Mouse (Mus musculus): ENCODE measurements at regions not wholly inside any gene's neighbourhood (a gene's known extent, or its start where the extent isn't known, plus 50 kb on each side); places are given as distances from the start of the nearest gene placed in this dataset.

DNA sequence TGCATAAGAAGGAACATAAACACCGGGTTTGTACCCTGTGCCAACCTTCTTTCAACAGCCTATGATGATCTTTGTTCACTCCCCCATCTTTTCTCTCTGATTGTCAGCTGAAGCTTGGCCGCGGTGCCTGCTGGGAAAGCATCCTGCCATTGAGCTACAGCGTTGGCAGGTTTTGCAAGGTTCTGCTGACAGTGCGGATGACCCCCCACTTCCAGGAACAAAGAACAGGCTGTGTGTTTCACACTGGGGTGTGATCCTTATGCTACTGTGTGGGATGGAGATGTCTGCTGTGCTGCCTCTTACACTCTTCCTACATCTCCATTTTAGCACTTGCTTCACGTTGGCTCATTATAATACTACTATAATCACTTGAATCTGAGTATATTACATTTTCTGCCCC lies 395.0 kb upstream of the Adgrl2 start:
- H3K27ac ChIP-seq (replicated peaks) = no peak overlapping the region
- H3K9ac ChIP-seq = no peak overlapping the region
- no peaks in the 10 kb centered on the region for H3K27me3 ChIP-seq
- no peak overlapping the region for H3K4me2 ChIP-seq
- no peak for ATAC-seq (ENCODE audit: insufficient read depth)
- no peak overlapping the region for H3K4me3 ChIP-seq (replicated peaks)
- H3K9me3 ChIP-seq (replicated peaks) = no peaks in the 10 kb centered on the region
- no peaks in the 10 kb centered on the region for H3K36me3 ChIP-seq (replicated peaks)
- H3K4me1 ChIP-seq (replicated peaks) = no peaks in the 10 kb centered on the region
- WGBS (ENCODE audit: insufficient replicate concordance) = 54% methylated on average over 6 of the region's 6 CpGs

DNA sequence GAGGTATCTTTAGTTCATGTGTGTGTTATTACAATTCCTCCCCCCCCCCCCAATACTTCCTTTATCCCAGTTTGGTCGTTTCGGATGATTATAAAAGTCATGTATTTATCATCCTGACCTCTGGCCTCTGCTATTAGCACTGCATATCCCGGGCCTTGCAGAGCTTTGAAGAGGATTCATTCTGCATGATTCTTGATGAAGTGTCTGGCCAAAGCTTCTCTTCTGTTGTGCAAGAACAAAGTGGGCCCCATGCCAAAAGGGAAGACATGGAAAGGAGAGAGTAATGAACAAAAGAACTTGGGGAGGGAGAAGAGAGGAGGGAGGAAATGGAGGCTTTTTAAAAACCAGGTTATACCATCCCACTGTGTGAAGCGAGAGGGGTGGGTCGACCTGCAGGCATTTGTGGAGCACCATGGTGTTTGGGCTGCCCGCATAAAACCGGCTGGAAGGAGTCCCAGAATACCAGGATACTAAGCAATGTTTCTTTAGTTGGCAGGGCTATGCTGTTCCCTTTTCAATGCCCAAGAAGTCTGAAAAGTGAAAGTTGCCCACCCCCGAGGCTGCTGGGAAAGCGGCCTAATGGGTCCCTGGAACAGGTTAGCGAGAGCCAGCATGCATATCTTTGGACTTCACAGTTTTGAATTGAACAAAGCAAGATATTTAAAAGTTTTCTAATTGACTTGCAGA lies 391.3 kb upstream of the Adgrl2 start:
- no peak overlapping the region for H3K9ac ChIP-seq
- WGBS (ENCODE audit: insufficient replicate concordance) = 61% methylated on average over 10 of the region's 10 CpGs
- ATAC-seq (ENCODE audit: insufficient read depth) = no peak
- no peaks in the 10 kb centered on the region for H3K9me3 ChIP-seq (replicated peaks)
- no peak overlapping the region for H3K4me3 ChIP-seq (replicated peaks)
- H3K4me1 ChIP-seq (replicated peaks) = no peaks in the 10 kb centered on the region
- H3K27me3 ChIP-seq = no peaks in the 10 kb centered on the region
- no peak overlapping the region for H3K27ac ChIP-seq (replicated peaks)
- H3K4me2 ChIP-seq = no peak overlapping the region
- H3K36me3 ChIP-seq (replicated peaks) = no peaks in the 10 kb centered on the region

DNA sequence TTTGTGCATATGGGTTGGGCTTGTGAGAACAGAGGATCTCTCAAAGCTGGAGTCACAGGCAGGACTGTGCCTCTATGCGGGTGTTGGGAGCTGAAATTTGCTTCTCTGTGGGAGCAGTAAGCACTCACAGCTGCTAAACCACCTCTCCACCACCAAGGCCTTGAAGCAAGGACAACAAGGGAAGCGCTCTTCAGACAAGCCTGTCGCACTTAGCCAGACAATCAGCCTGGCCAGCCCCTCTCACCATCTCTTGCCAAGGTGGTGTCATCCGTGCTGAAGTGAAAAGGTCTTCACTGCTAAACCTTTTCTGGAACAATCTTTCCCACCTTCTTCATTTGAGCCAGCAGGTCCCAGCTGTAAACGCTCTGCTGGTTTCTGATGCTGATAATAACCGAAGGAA lies 390.7 kb upstream of the Adgrl2 start:
- Histone ChIP-seq H3K4me2 (no peak overlapping the region), H3K9me3 (replicated peaks) (no peaks in the 10 kb centered on the region), H3K36me3 (replicated peaks) (no peaks in the 10 kb centered on the region), H3K4me3 (replicated peaks) (no peak overlapping the region), H3K4me1 (replicated peaks) (no peaks in the 10 kb centered on the region), H3K27ac (replicated peaks) (no peak overlapping the region), H3K9ac (no peak overlapping the region), H3K27me3 (no peaks in the 10 kb centered on the region)
- WGBS (ENCODE audit: insufficient replicate concordance) = 68% methylated on average over 6 of the region's 6 CpGs
- ATAC-seq (ENCODE audit: insufficient read depth) = no peak

DNA sequence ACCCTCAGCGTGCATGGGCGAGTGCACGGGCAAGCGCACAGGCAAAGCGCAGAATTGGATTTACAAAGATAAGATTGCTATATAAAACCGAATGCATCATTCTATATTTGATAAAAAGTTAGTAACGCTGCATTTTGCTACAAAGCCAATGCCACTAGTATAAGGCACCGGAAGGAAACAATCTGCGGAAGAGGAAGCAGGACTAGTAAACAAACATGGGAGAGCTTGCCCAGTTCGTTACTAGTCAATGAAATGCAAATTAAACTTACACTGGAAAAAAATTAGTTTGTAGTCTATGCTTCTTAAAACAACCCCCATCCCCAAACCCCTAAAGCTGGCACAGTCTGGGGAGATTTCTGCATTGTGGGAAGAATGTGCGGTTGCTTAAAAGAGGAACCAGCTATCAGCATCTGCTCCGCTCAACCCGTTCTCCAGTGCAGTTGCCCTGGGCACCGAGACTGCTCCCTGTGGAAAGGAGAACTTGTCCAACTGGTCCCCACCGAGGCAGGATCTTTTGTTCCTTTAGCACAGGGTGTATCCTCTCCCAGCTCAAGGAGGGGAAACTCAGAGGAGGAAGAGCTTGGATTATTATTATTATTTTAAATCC lies 389.6 kb upstream of the Adgrl2 start:
- Histone ChIP-seq H3K4me2 (no peak overlapping the region; the same call in 1 of the 2 replicates), H3K9me3 (replicated peaks) (no peaks in the 10 kb centered on the region), H3K9ac (no peak overlapping the region), H3K4me3 (replicated peaks) (no peak overlapping the region), H3K36me3 (replicated peaks) (no peaks in the 10 kb centered on the region), H3K4me1 (replicated peaks) (no peaks in the 10 kb centered on the region), H3K27me3 (no peaks in the 10 kb centered on the region), H3K27ac (replicated peaks) (no peak overlapping the region)
- 43% methylated on average over 15 of the region's 15 CpGs for WGBS (ENCODE audit: insufficient replicate concordance)
- no peak for ATAC-seq (ENCODE audit: insufficient read depth)

DNA sequence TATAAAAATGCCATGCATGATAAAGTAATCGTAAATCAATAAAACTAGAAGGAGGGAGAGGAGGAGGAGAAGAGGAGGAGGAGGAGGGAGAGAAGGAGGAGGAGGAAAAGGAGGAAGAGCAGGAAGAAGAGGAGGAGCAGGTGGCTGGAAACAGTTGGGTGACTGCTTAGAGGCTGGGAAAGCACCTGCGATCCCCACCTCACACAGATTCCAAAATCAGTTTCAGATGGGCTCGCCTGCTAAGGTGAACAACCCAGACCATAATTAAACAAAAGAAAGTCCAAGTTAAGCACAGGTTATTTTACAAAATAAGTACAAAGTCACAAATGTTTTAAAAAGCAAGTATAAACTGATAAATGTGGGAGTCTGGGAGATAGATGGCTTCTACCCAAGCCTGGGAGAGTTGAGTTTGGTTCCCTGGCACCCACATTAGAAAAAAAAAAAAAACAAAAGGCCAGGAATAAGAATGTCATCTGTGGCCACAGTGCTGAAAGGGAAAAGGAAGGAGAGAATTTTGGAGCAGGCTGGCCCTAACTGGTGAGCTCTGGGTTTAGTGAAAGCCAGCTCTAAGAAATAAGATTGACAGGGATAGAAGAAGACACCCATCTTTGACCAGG lies 389.0 kb upstream of the Adgrl2 start:
- no peak overlapping the region for H3K4me3 ChIP-seq (replicated peaks)
- no peaks in the 10 kb centered on the region for H3K27me3 ChIP-seq
- no peak overlapping the region for H3K9ac ChIP-seq
- H3K36me3 ChIP-seq (replicated peaks) = no peaks in the 10 kb centered on the region
- H3K27ac ChIP-seq (replicated peaks) = no peak overlapping the region
- no peak overlapping the region for H3K4me2 ChIP-seq
- 62% methylated on average over 3 of the region's 3 CpGs for WGBS (ENCODE audit: insufficient replicate concordance)
- ATAC-seq (ENCODE audit: insufficient read depth) = no peak
- no peaks in the 10 kb centered on the region for H3K9me3 ChIP-seq (replicated peaks)
- no peaks in the 10 kb centered on the region for H3K4me1 ChIP-seq (replicated peaks)

DNA sequence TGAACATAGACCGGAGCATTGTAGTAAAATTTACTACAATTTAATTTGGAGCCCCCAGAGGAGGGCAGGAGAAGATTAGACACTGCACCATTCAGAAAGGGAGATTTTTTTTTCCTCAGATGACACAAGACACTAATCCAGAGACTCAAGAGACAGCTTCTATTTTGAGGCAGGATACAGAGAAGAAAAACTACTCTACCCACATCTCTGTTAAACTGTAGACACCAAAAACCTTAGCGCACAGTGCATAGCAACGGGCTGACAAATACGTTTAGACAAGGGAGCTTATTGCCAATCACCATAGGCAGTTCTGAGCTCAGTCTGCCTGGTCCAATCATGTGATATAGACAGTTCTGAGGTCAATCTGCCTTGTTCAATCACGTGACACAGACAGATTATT lies 381.1 kb upstream of the Adgrl2 start:
- 72% methylated on average over 5 of the region's 5 CpGs for WGBS (ENCODE audit: insufficient replicate concordance)

DNA sequence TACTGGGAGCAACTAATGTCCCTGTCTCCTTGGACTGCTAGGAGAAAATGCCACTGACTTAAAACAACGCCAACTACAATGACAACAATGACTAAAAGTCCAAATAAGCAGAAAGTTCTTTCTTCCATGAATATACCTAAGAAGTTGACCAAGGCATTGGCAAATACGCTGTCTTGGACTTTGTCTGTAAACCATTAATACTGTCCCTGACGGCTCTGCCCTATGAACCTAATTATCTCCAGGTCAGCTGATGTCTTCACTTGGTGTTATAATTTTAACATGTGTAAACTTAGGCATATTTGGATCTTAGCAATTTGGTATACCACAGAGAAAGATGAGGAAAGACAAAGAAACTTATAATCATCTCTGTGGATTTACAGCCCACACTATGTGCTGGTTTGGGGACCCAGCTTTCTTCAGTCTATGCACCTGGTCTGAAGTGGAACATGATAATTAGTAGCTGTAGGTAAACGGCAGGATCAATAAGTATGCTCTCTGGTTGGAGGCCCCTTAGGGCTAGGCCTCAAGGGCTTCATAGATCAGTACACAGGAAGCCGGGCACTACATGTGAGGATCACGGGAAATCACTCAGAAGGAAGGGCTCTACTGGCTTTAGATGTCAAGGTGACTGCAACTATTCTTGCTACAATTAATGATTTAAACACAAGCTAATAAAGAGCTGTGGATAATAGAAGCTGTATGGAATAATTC lies 380.3 kb upstream of the Adgrl2 start:
- no peak overlapping the region for H3K4me3 ChIP-seq (replicated peaks)
- no peak overlapping the region for H3K4me2 ChIP-seq
- H3K27me3 ChIP-seq = no peaks in the 10 kb centered on the region
- no peak for ATAC-seq (ENCODE audit: insufficient read depth)
- H3K36me3 ChIP-seq (replicated peaks) = no peaks in the 10 kb centered on the region
- no peaks in the 10 kb centered on the region for H3K4me1 ChIP-seq (replicated peaks)
- 67% methylated on average over 6 of the region's 6 CpGs for WGBS (ENCODE audit: insufficient replicate concordance)
- no peaks in the 10 kb centered on the region for H3K9me3 ChIP-seq (replicated peaks)
- no peak overlapping the region for H3K9ac ChIP-seq
- H3K27ac ChIP-seq (replicated peaks) = no peak overlapping the region

More for the DNA sequence above, 381.1 kb upstream of the Adgrl2 start:
- Histone ChIP-seq H3K27me3 (no peaks in the 10 kb centered on the region), H3K4me1 (replicated peaks) (no peaks in the 10 kb centered on the region), H3K27ac (replicated peaks) (no peak overlapping the region), H3K9me3 (replicated peaks) (no peaks in the 10 kb centered on the region), H3K9ac (no peak overlapping the region), H3K4me3 (replicated peaks) (no peak overlapping the region), H3K4me2 (no peak overlapping the region), H3K36me3 (replicated peaks) (no peaks in the 10 kb centered on the region)
- no peak for ATAC-seq (ENCODE audit: insufficient read depth)

DNA sequence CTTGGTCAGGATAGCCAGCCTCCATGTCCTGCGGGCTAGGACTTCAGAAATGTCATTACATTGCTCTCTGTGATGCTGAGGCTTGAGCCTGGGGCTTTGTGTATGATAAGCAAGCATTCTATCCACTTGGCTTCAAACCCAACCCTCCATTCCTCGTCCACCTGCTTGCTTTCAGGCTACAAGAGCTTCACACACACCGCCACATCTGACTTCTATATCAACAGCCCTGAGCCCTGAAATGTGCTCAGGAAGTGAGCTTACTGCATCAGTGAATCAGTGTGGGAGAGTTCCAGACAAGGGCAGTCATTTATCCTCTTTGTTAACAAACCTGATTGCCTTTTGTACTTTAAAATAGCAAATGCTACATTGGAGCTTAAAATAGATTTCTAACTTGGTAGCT lies 377.5 kb upstream of the Adgrl2 start:
- Histone ChIP-seq H3K4me1 (replicated peaks) (no peaks in the 10 kb centered on the region), H3K27ac (replicated peaks) (no peak overlapping the region), H3K9ac (no peak overlapping the region), H3K36me3 (replicated peaks) (no peaks in the 10 kb centered on the region), H3K4me2 (no peak overlapping the region), H3K9me3 (replicated peaks) (no peaks in the 10 kb centered on the region), H3K4me3 (replicated peaks) (no peak overlapping the region), H3K27me3 (no peaks in the 10 kb centered on the region)
- WGBS (ENCODE audit: insufficient replicate concordance) = 61% methylated on average over 3 of the region's 3 CpGs
- ATAC-seq (ENCODE audit: insufficient read depth) = no peak

DNA sequence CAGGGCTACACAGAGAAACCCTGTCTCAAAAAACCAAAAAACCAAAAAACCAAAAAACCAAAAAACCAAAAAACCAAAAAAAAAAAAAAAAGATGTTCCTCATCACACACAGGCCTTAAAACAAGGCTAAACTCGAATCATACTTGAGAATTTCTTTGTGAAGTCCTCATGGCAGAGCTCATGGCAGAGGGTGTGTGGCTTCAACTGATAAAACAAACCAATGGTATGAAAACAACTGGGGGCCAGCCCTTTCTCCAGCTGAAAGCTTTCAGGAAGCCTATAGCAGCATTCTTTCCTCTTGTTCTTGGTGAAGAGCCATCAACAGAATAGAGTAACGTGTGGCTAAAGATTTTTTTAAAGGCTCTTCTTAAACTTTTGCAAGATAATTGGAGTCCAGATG lies 369.8 kb upstream of the Adgrl2 start:
- ATAC-seq (ENCODE audit: insufficient read depth) = no peak
- Histone ChIP-seq H3K36me3 (replicated peaks) (no peaks in the 10 kb centered on the region), H3K4me2 (no peak overlapping the region), H3K4me1 (replicated peaks) (no peaks in the 10 kb centered on the region), H3K9me3 (replicated peaks) (no peaks in the 10 kb centered on the region), H3K27ac (replicated peaks) (no peak overlapping the region), H3K4me3 (replicated peaks) (no peak overlapping the region), H3K27me3 (no peaks in the 10 kb centered on the region), H3K9ac (no peak overlapping the region)
- WGBS (ENCODE audit: insufficient replicate concordance) = 36% methylated on average over 2 of the region's 2 CpGs

DNA sequence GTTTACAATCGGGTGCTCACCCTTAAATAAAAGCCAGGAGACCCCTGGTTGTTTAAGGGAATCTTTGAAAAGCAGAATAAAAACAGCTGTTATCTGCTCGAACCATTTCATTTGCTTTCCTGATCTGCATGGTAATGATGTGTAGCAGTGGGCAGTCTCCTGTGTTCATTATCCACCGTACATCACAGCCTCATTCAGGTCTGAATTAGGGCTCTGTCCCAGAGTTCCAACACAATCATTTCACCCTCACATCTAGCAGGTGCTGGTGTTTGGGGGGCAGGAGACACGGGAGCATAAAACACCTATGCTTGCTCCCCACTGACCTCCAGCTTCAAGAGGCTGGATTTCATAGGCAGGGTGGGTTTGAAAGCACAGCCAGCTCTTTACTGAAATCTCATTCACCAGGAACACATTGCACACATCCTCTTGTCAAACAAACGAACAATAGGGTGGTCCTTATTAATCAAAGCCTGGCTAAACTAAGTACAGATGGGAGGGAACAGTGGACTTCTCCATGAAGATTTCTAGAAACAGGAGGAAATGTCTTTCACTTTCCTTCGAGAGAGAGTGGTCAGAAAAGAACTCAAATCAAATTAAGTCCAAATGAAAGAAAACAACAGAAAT lies 368.3 kb upstream of the Adgrl2 start:
- Histone ChIP-seq H3K36me3 (replicated peaks) (no peaks in the 10 kb centered on the region), H3K9me3 (replicated peaks) (no peaks in the 10 kb centered on the region), H3K9ac (no peak overlapping the region), H3K4me1 (replicated peaks) (no peaks in the 10 kb centered on the region), H3K4me3 (replicated peaks) (no peak overlapping the region), H3K27me3 (no peaks in the 10 kb centered on the region), H3K4me2 (no peak overlapping the region), H3K27ac (replicated peaks) (no peak overlapping the region)
- WGBS (ENCODE audit: insufficient replicate concordance) = 29% methylated on average over 6 of the region's 6 CpGs
- ATAC-seq (ENCODE audit: insufficient read depth) = no peak
